Mouse (Mus musculus) CH12.LX (cell line): ENCODE data around the gene Olfr1215. TPM values are rescaled to one million over a fixed set of nuclear protein-coding genes. Genes with fewer than 3 reads are reported as not detected.
"Not testable (repeated sequence)": the region's sequence is repeated elsewhere in the genome, so short reads cannot be mapped to it uniquely, and the experiment has no call there.

Experiments
- DNase-seq: peaks from one replicate; pipeline ENCODE4 v3.0.0-alpha.2; 2013; ENCODE audit errors: extremely low read depth
- H3K27ac ChIP-seq: 2 replicates; pipeline ENCODE4 v1.5.1; 2012; ENCODE audit warnings: low read depth, mild to moderate bottlenecking, control low read depth, moderate library complexity; ENCODE audit not compliant: insufficient read depth
- H3K27me3 ChIP-seq: replicated peaks from 2 replicates; pipeline ENCODE3; 2012; ENCODE audit warnings: inconsistent platforms
- H3K36me3 ChIP-seq, 2 experiments: replicated peaks in 1 of 2; 2 replicates each; pipeline versions ENCODE3 to v1.6.1; 2012; ENCODE audit warnings: inconsistent platforms in 1 of 2, low read length in 1 of 2, mild to moderate bottlenecking in 1 of 2, mixed read lengths in 1 of 2, moderate library complexity in 1 of 2; ENCODE audit not compliant: control insufficient read depth in 1 of 2, insufficient read depth in 1 of 2
- H3K4me1 ChIP-seq, 2 experiments: 2 replicates each; pipeline ENCODE4 v1.6.1; 2012; ENCODE audit warnings: inconsistent platforms in 1 of 2, moderate library complexity in 1 of 2; ENCODE audit not compliant: insufficient read depth in 2 of 2, control insufficient read depth in 1 of 2
- H3K4me2 ChIP-seq: 2 replicates; pipeline ENCODE4 v1.6.1; 2012; ENCODE audit warnings: low read depth, mild to moderate bottlenecking, control low read depth; ENCODE audit not compliant: poor library complexity, insufficient read depth, severe bottlenecking
- H3K4me3 ChIP-seq, 3 experiments: fragments of 150-350 bp in 1 of 3; sonication (generic) in 1 of 3; replicated peaks in 1 of 3; 2 replicates each; pipeline versions ENCODE3 to v1.5.1; 2011 to 2012; ENCODE audit warnings: low read depth in 2 of 3, low read length in 2 of 3, mild to moderate bottlenecking in 2 of 3, moderate library complexity in 2 of 3, control low read depth in 1 of 3, improper control_type of control experiment in 1 of 3, inconsistent platforms in 1 of 3, mixed read lengths in 1 of 3; ENCODE audit not compliant: poor library complexity in 1 of 3
- H3K79me2 ChIP-seq: replicated peaks from 2 replicates; pipeline ENCODE4 v1.6.1; 2012; ENCODE audit warnings: mild to moderate bottlenecking, moderate library complexity; ENCODE audit not compliant: control insufficient read depth, poor library complexity, insufficient read depth, severe bottlenecking; ENCODE audit errors: extremely low read depth
- H3K9ac ChIP-seq: 2 replicates; pipeline ENCODE4 v1.6.1; 2012; ENCODE audit warnings: low read depth, mild to moderate bottlenecking, control low read depth, moderate library complexity; ENCODE audit not compliant: insufficient read depth
- H3K9me3 ChIP-seq: replicated peaks from 2 replicates; pipeline ENCODE3; 2012; ENCODE audit warnings: low read length, inconsistent platforms, mixed read lengths
- BHLHE40 ChIP-seq: IDR thresholded peaks from 2 replicates; pipeline ENCODE4 v1.6.1; 2011; ENCODE audit warnings: mild to moderate bottlenecking, low read depth, low read length, improper control_type of control experiment
- CHD1 ChIP-seq: IDR thresholded peaks from 2 replicates; pipeline ENCODE4 v1.6.1; 2012; ENCODE audit warnings: low read depth, low read length, improper control_type of control experiment, inconsistent platforms
- CHD2 ChIP-seq: IDR thresholded peaks from 2 replicates; pipeline ENCODE4 v1.6.1; 2011; ENCODE audit warnings: low read length, improper control_type of control experiment
- CTCF ChIP-seq, 2 experiments: IDR thresholded peaks in 1 of 2; conservative IDR thresholded peaks in 1 of 2; 2 replicates each; pipeline ENCODE4 v1.5.1; 2011 to 2012; ENCODE audit warnings: low read depth in 2 of 2, low read length in 2 of 2, improper control_type of control experiment in 1 of 2, inconsistent platforms in 1 of 2, mild to moderate bottlenecking in 1 of 2, moderate library complexity in 1 of 2
- E2F4 ChIP-seq: IDR thresholded peaks from 2 replicates; pipeline ENCODE4 v1.6.1; 2011; ENCODE audit warnings: low read depth, low read length, improper control_type of control experiment; ENCODE audit not compliant: insufficient replicate concordance
- ETS1 ChIP-seq: conservative IDR thresholded peaks from 2 replicates; pipeline ENCODE4 v1.6.1; 2012; ENCODE audit warnings: low read depth, mild to moderate bottlenecking, inconsistent platforms, low read length, improper control_type of control experiment, moderate library complexity
- GABPA ChIP-seq: IDR thresholded peaks from 2 replicates; pipeline ENCODE4 v1.6.1; 2012; ENCODE audit warnings: low read depth, low read length, improper control_type of control experiment, inconsistent platforms; ENCODE audit not compliant: insufficient replicate concordance
- HCFC1 ChIP-seq: IDR thresholded peaks from 2 replicates; pipeline ENCODE4 v1.6.1; 2012; ENCODE audit warnings: low read depth, mild to moderate bottlenecking, inconsistent platforms, low read length, improper control_type of control experiment
- IRF4 ChIP-seq: IDR thresholded peaks from 2 replicates; pipeline ENCODE4 v1.6.1; 2014; ENCODE audit warnings: low read depth, mild to moderate bottlenecking, inconsistent platforms, low read length, improper control_type of control experiment
- JUN ChIP-seq: IDR thresholded peaks from 2 replicates; pipeline ENCODE4 v1.6.1; 2011; ENCODE audit warnings: low read depth, mild to moderate bottlenecking, low read length, improper control_type of control experiment, moderate library complexity; ENCODE audit not compliant: insufficient read depth
- JUND ChIP-seq: conservative IDR thresholded peaks from 2 replicates; pipeline ENCODE4 v1.6.1; 2011; ENCODE audit warnings: low read depth, low read length, improper control_type of control experiment
- KAT2A ChIP-seq: IDR thresholded peaks from 2 replicates; pipeline ENCODE4 v1.6.1; 2012; ENCODE audit warnings: low read length, improper control_type of control experiment, inconsistent platforms; ENCODE audit not compliant: insufficient replicate concordance
- MAFK ChIP-seq: IDR thresholded peaks from 2 replicates; pipeline ENCODE4 v1.6.1; 2011; ENCODE audit warnings: low read length, improper control_type of control experiment; ENCODE audit not compliant: insufficient replicate concordance
- MAX ChIP-seq: IDR thresholded peaks from 2 replicates; pipeline ENCODE4 v1.6.1; 2011; ENCODE audit warnings: low read length, improper control_type of control experiment
- MAZ ChIP-seq: IDR thresholded peaks from 2 replicates; pipeline ENCODE4 v1.6.1; 2012; ENCODE audit warnings: low read depth, mild to moderate bottlenecking, inconsistent platforms, low read length, improper control_type of control experiment, moderate library complexity
- MEF2A ChIP-seq: IDR thresholded peaks from 2 replicates; pipeline ENCODE4 v1.6.1; 2014; ENCODE audit warnings: low read depth, mild to moderate bottlenecking, inconsistent platforms, low read length, improper control_type of control experiment, borderline replicate concordance
- MXI1 ChIP-seq: IDR thresholded peaks from 2 replicates; pipeline ENCODE4 v1.6.1; 2011; ENCODE audit warnings: mild to moderate bottlenecking, low read depth, low read length, improper control_type of control experiment
- MYC ChIP-seq: IDR thresholded peaks from 2 replicates; pipeline ENCODE4 v1.6.1; 2011; ENCODE audit warnings: low read depth, mild to moderate bottlenecking, improper control_type of control experiment, low read length
- NELFE ChIP-seq: IDR thresholded peaks from 2 replicates; pipeline ENCODE4 v1.6.1; 2011; ENCODE audit warnings: low read depth, low read length, improper control_type of control experiment
- PAX5 ChIP-seq: IDR thresholded peaks from 2 replicates; pipeline ENCODE4 v1.6.1; 2012; ENCODE audit warnings: low read length, inconsistent platforms, mixed read lengths
- POLR2A ChIP-seq: IDR thresholded peaks from 2 replicates; pipeline ENCODE4 v1.6.1; 2011; ENCODE audit warnings: low read depth, mild to moderate bottlenecking, improper control_type of control experiment, low read length
- POLR2AphosphoS2 ChIP-seq: IDR thresholded peaks from 2 replicates; pipeline ENCODE4 v1.6.1; 2011; ENCODE audit warnings: low read depth, low read length, improper control_type of control experiment
- RCOR1 ChIP-seq: conservative IDR thresholded peaks from 2 replicates; pipeline ENCODE4 v1.6.1; 2012; ENCODE audit warnings: low read depth, mild to moderate bottlenecking, inconsistent platforms, low read length, improper control_type of control experiment
- SIN3A ChIP-seq: IDR thresholded peaks from 2 replicates; pipeline ENCODE4 v1.6.1; 2012; ENCODE audit warnings: low read length, improper control_type of control experiment, inconsistent platforms
- SMC3 ChIP-seq: IDR thresholded peaks from 2 replicates; pipeline ENCODE4 v1.6.1; 2011; ENCODE audit warnings: low read depth, low read length, improper control_type of control experiment
- TBP ChIP-seq: conservative IDR thresholded peaks from 2 replicates; pipeline ENCODE4 v1.6.1; 2011; ENCODE audit warnings: low read depth, low read length, improper control_type of control experiment
- USF1 ChIP-seq: IDR thresholded peaks from 2 replicates; pipeline ENCODE4 v1.6.1; 2014; ENCODE audit warnings: low read depth, mild to moderate bottlenecking, inconsistent platforms, low read length, improper control_type of control experiment
- USF2 ChIP-seq: conservative IDR thresholded peaks from 2 replicates; pipeline ENCODE4 v1.6.1; 2011; ENCODE audit warnings: low read depth, low read length, improper control_type of control experiment
- ZKSCAN1 ChIP-seq: IDR thresholded peaks from 2 replicates; pipeline ENCODE4 v1.6.1; 2012; ENCODE audit warnings: low read depth, inconsistent platforms, low read length, improper control_type of control experiment, borderline replicate concordance
- ZMIZ1 ChIP-seq: IDR thresholded peaks from 2 replicates; pipeline ENCODE4 v1.6.1; 2012; ENCODE audit warnings: low read depth, mild to moderate bottlenecking, inconsistent platforms, low read length, improper control_type of control experiment
- ZNF384 ChIP-seq: IDR thresholded peaks from 2 replicates; pipeline ENCODE4 v1.6.1; 2012; ENCODE audit warnings: low read depth, low read length, improper control_type of control experiment, inconsistent platforms
- dilution Hi-C: fragments of 300-500 bp; cut with MboI; formaldehyde crosslinking; loops from 2 replicates; pipeline ENCODE4 v1.14.3; 2020; ENCODE audit warnings: low sequenced_read_pairs; ENCODE audit not compliant: extremely low pct_unique_long_range_greater_than_20kb, extremely low pct_ligation_motif_present
- in situ Hi-C: fragments of 300-500 bp; cut with MboI; formaldehyde crosslinking; loops from 3 replicates; pipeline ENCODE4 v1.14.3; 2019; ENCODE audit warnings: low sequenced_read_pairs, low pct_ligation_motif_present, low pct_unique_long_range_greater_than_20kb, mixed read lengths
- polyA plus RNA-seq: library from polyadenylated mRNA; unstranded; fragments of >175 nt; gene quantifications from 2 replicates; pipeline ENCODE4 v1.2.1, GENCODE M21; 2012; ENCODE audit warnings: low read depth; ENCODE audit not compliant: insufficient read length
- total RNA-seq, 2 experiments: library from RNA; depleted of rRNA; stranded (reverse); fragments of 300-350 nt in 1 of 2; fragments of >200 nt in 1 of 2; gene quantifications; 2 replicates each; pipeline ENCODE4 v1.2.3; 2012 to 2014

Gene Olfr1215
- total RNA-seq (2012; rRNA removed) (not detected in 2 replicates), total RNA-seq (2014; rRNA removed) (not detected in 2 replicates), polyA plus RNA-seq (not detected in 2 replicates)

GRCm38 (mm10) chr2:89006873-89007272 is at the start of gene Olfr1215:
Olfr1215 (minus strand) TSS chr2:89006973.
- no peak for DNase-seq
- Histone ChIP-seq H3K27ac (no peak within 1 kb of the TSS), H3K4me3 (no peak within 1 kb of the TSS), H3K79me2 (no peaks in the 10 kb centered on the region), H3K9ac (no peak within 1 kb of the TSS), H3K36me3 (no peaks in the 10 kb centered on the region), H3K4me2 (no peak within 1 kb of the TSS), H3K27me3 (no peaks in the 10 kb centered on the region), H3K9me3 (peaks cover 10% of the 10 kb centered on the region), H3K4me1 (no peaks in the 10 kb centered on the region)
- TF ChIP-seq JUN, result no peak
- no peak for TF ChIP-seq CHD2
- no peak for TF ChIP-seq HCFC1
- TF ChIP-seq MAFK, result no peak
- TF ChIP-seq CHD1, result no peak
- no peak for TF ChIP-seq RCOR1
- no peak for TF ChIP-seq MAZ
- TF ChIP-seq NELFE, result no peak
- no peak for TF ChIP-seq JUND
- no peak for TF ChIP-seq USF1
- no peak for TF ChIP-seq IRF4
- no peak for TF ChIP-seq MEF2A
- TF ChIP-seq USF2, result no peak
- no peak for TF ChIP-seq GABPA
- TF ChIP-seq BHLHE40, result no peak
- in situ Hi-C loops, result no loop called here
- dilution Hi-C loops, result no loop called here

- no peak within 1 kb of the TSS for H3K27ac ChIP-seq
- dilution Hi-C loops, result no loop called here
Observed at GRCm38 (mm10) chr2:89031965-89032364, 25.2 kb upstream of the Olfr1215 start, which contains the start of gene Olfr1217. Olfr1217 (minus strand) TSS chr2:89032065.

GRCm38 (mm10) chr2:89021436-89021835 is 14.7 kb upstream of the Olfr1215 start:
- H3K9me3 ChIP-seq, H3K4me1 ChIP-seq, in situ Hi-C loops, dilution Hi-C loops, H3K79me2 ChIP-seq, H3K36me3 ChIP-seq, H3K9ac ChIP-seq, DNase-seq, H3K27me3 ChIP-seq, H3K27ac ChIP-seq, H3K4me3 ChIP-seq, H3K4me2 ChIP-seq: not testable (repeated sequence)

More at GRCm38 (mm10) chr2:89031965-89032364, 25.2 kb upstream of the Olfr1215 start, which contains the start of gene Olfr1217:
- no peaks in the 10 kb centered on the region for H3K27me3 ChIP-seq
- no peaks in the 10 kb centered on the region for H3K4me1 ChIP-seq
- no peaks in the 10 kb centered on the region for H3K36me3 ChIP-seq
- no peaks in the 10 kb centered on the region for H3K79me2 ChIP-seq
- DNase-seq, result no peak
- in situ Hi-C loops, result no loop called here
- H3K9me3 ChIP-seq, result peaks cover 11% of the 10 kb centered on the region
- TF ChIP-seq E2F4, result no peak
- no peak for TF ChIP-seq JUND
- no peak for TF ChIP-seq USF1
- no peak for TF ChIP-seq ETS1
- no peak for TF ChIP-seq ZKSCAN1
- TF ChIP-seq ZMIZ1, result no peak
- TF ChIP-seq PAX5, result no peak
- TF ChIP-seq SMC3, result no peak
- TF ChIP-seq TBP, result no peak
- TF ChIP-seq MAX, result no peak
- no peak for TF ChIP-seq CTCF (conservative IDR thresholded peaks at IDR 0.05 in 1 of 2, IDR thresholded peaks at IDR 0.05 in 1 of 2; ENCODE audit: low read depth in 2 of 2, low read length in 2 of 2)
- no peak for TF ChIP-seq MAFK
- TF ChIP-seq ZNF384, result no peak
- TF ChIP-seq SIN3A, result no peak
- no peak for TF ChIP-seq KAT2A
- no peak for TF ChIP-seq POLR2AphosphoS2
- TF ChIP-seq POLR2A, result no peak
- no peak for TF ChIP-seq NELFE
- no peak for TF ChIP-seq MXI1
- no peak for TF ChIP-seq MYC
- TF ChIP-seq, all 38 proteins: peak for 0
- Histone ChIP-seq H3K4me2 (no peak within 1 kb of the TSS), H3K9ac (no peak within 1 kb of the TSS), H3K4me3 (no peak within 1 kb of the TSS)
